Mouse (Mus musculus) MEL (cell line): ENCODE data around the gene P2ry13. TPM values are rescaled to one million over a fixed set of nuclear protein-coding genes. Genes with fewer than 3 reads are reported as not detected.

Source experiments
- DNase-seq: peaks from one replicate; pipeline ENCODE4 v3.0.0; 2011; ENCODE audit warnings: low read depth, low spot score
- H3K27ac ChIP-seq: 2 replicates; pipeline ENCODE4 v1.5.1; 2012; ENCODE audit warnings: low read depth, mild to moderate bottlenecking, control low read depth, low read length, moderate library complexity; ENCODE audit not compliant: control insufficient read depth
- H3K27me3 ChIP-seq, 2 experiments: fragments of 150-350 bp in 1 of 2; sonication (generic) in 1 of 2; 2 replicates each; pipeline ENCODE4 v1.6.1; 2012; ENCODE audit warnings: low read length in 2 of 2, mild to moderate bottlenecking in 2 of 2, improper control_type of control experiment in 1 of 2, moderate library complexity in 1 of 2; ENCODE audit not compliant: insufficient read depth in 2 of 2, control insufficient read depth in 1 of 2
- H3K36me3 ChIP-seq, 2 experiments: 2 replicates each; pipeline ENCODE4 v1.6.1; 2012 to 2014; ENCODE audit warnings: low read length in 2 of 2, improper control_type of control experiment in 1 of 2, inconsistent platforms in 1 of 2, mild to moderate bottlenecking in 1 of 2; ENCODE audit not compliant: insufficient read depth in 2 of 2, control insufficient read depth in 1 of 2
- H3K4me1 ChIP-seq, 2 experiments: fragments of 150-350 bp in 1 of 2; sonication (generic) in 1 of 2; 2 replicates each; pipeline ENCODE4 v1.6.1; 2012; ENCODE audit warnings: low read length in 2 of 2, improper control_type of control experiment in 1 of 2, mild to moderate bottlenecking in 1 of 2; ENCODE audit not compliant: insufficient read depth in 2 of 2, control insufficient read depth in 1 of 2
- H3K4me3 ChIP-seq, 2 experiments: fragments of 150-350 bp in 1 of 2; sonication (generic) in 1 of 2; 2 replicates each; pipeline ENCODE4 v1.5.1; 2012; ENCODE audit warnings: low read depth in 2 of 2, low read length in 2 of 2, mild to moderate bottlenecking in 2 of 2, moderate library complexity in 2 of 2, control low read depth in 1 of 2, improper control_type of control experiment in 1 of 2; ENCODE audit not compliant: control insufficient read depth in 1 of 2, insufficient read depth in 1 of 2
- H3K79me2 ChIP-seq: 2 replicates; pipeline ENCODE4 v1.6.1; 2012; ENCODE audit warnings: mild to moderate bottlenecking, low read length, moderate library complexity; ENCODE audit not compliant: control insufficient read depth, poor library complexity, insufficient read depth
- H3K9ac ChIP-seq: 2 replicates; pipeline ENCODE4 v1.6.1; 2012; ENCODE audit warnings: low read depth, mild to moderate bottlenecking, control low read depth, low read length, moderate library complexity; ENCODE audit not compliant: control insufficient read depth, poor library complexity, severe bottlenecking
- H3K9me3 ChIP-seq: fragments of 150-350 bp; sonication (generic); replicated peaks from 2 replicates; pipeline ENCODE4 v1.6.1; 2012; ENCODE audit warnings: mild to moderate bottlenecking, low read length, improper control_type of control experiment, moderate library complexity; ENCODE audit not compliant: insufficient read depth
- CHD1 ChIP-seq: IDR thresholded peaks from 2 replicates; pipeline ENCODE4 v1.6.1; 2012; ENCODE audit warnings: low read depth, mild to moderate bottlenecking, inconsistent platforms, low read length, improper control_type of control experiment
- CTCF ChIP-seq, 3 experiments: IDR thresholded peaks in 2 of 3; conservative IDR thresholded peaks in 1 of 3; 2 replicates each; pipeline ENCODE4 v1.5.1; 2011 to 2012; ENCODE audit warnings: low read length in 3 of 3, low read depth in 2 of 3, mild to moderate bottlenecking in 2 of 3, improper control_type of control experiment in 1 of 3, inconsistent platforms in 1 of 3, mixed read lengths in 1 of 3, moderate library complexity in 1 of 3; ENCODE audit not compliant: control insufficient read depth in 1 of 3, insufficient read depth in 1 of 3, poor library complexity in 1 of 3, severe bottlenecking in 1 of 3
- EP300 ChIP-seq, 2 experiments: IDR thresholded peaks; 2 replicates each; pipeline ENCODE4 v1.6.1; 2011; ENCODE audit warnings: improper control_type of control experiment in 2 of 2, low read length in 2 of 2, low read depth in 1 of 2, mild to moderate bottlenecking in 1 of 2
- ETS1 ChIP-seq: IDR thresholded peaks from 2 replicates; pipeline ENCODE4 v1.6.1; 2012; ENCODE audit warnings: low read depth, mild to moderate bottlenecking, inconsistent platforms, low read length, improper control_type of control experiment, moderate library complexity
- GATA1 ChIP-seq: IDR thresholded peaks from 2 replicates; pipeline ENCODE4 v1.6.1; 2011; ENCODE audit warnings: low read depth, low read length, improper control_type of control experiment
- HCFC1 ChIP-seq: IDR thresholded peaks from 2 replicates; pipeline ENCODE4 v1.6.1; 2012; ENCODE audit warnings: low read depth, mild to moderate bottlenecking, inconsistent platforms, low read length, improper control_type of control experiment, moderate library complexity
- MAFK ChIP-seq: IDR thresholded peaks from 2 replicates; pipeline ENCODE4 v1.6.1; 2011; ENCODE audit warnings: low read depth, mild to moderate bottlenecking, low read length, improper control_type of control experiment, borderline replicate concordance
- MAX ChIP-seq: IDR thresholded peaks from 2 replicates; pipeline ENCODE4 v1.6.1; 2011; ENCODE audit warnings: low read length, improper control_type of control experiment
- MYC ChIP-seq: IDR thresholded peaks from 2 replicates; pipeline ENCODE4 v1.6.1; 2011; ENCODE audit warnings: low read depth, mild to moderate bottlenecking, low read length, improper control_type of control experiment, moderate library complexity
- SIN3A ChIP-seq: IDR thresholded peaks from 2 replicates; pipeline ENCODE4 v1.6.1; 2012; ENCODE audit warnings: low read length, improper control_type of control experiment, inconsistent platforms
- SMC3 ChIP-seq: IDR thresholded peaks from 2 replicates; pipeline ENCODE4 v1.6.1; 2011; ENCODE audit warnings: low read depth, low read length, improper control_type of control experiment
- ZC3H11A ChIP-seq: IDR thresholded peaks from 2 replicates; pipeline ENCODE4 v1.6.1; 2012; ENCODE audit warnings: low read depth, mild to moderate bottlenecking, inconsistent platforms, low read length, improper control_type of control experiment
- polyA plus RNA-seq, 2 experiments: library from polyadenylated mRNA; stranded (reverse) in 1 of 2; unstranded in 1 of 2; fragments of >175 nt in 1 of 2; fragments of >200 nt in 1 of 2; gene quantifications; 2 replicates each; pipeline versions ENCODE4 v1.2.1 to v1.2.4; 2012; ENCODE audit warnings: low replicate concordance in 2 of 2, low read depth in 1 of 2; ENCODE audit not compliant: insufficient read length in 2 of 2, insufficient read depth in 1 of 2, missing spikeins in 1 of 2
- total RNA-seq: library from RNA; depleted of rRNA; stranded (reverse); fragments of 300-350 nt; gene quantifications from 2 replicates; pipeline ENCODE4 v1.2.3, GENCODE M21; 2012; rRNA removed

The P2ry13 gene
- total and polyA plus RNA-seq, 3 experiments: not detected

DNA sequence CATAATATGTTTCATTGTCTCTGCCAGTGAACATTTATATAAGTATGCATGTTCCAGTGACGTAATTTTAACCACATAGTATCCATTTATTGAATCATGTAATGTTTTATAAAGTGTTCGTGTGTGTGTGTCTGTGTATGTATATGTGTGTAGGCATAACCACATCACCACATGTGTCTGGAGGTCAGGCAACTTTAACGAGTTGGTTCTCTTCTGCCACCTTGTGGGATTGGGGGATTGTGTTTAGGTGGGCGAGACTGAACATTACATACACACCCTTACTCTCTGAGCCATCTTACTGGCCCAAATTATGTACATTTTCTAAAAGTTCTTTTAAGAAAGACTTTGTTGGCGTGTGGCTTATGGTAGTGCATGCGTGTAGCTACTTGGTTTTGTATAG is 42.2 kb downstream of the P2ry13 start:
- H3K27ac ChIP-seq: no peak overlapping the region
- no peaks in the 10 kb centered on the region for H3K9me3 ChIP-seq
- peak in 2 of 3 experiments; percentile 4 to 24; a peak in 2 of 6 replicates for TF ChIP-seq CTCF (IDR thresholded peaks at IDR 0.05 in 2 of 3, conservative IDR thresholded peaks at IDR 0.05 in 1 of 3; ENCODE audit: control insufficient read depth in 1 of 3, insufficient read depth in 1 of 3, low read depth in 2 of 3, low read length in 3 of 3, poor library complexity in 1 of 3, severe bottlenecking in 1 of 3)
- no peak for TF ChIP-seq MAFK
- peak; percentile 39 for TF ChIP-seq SMC3
- TF ChIP-seq, all 39 proteins: peak for 2
- DNase-seq: no peak
- Histone ChIP-seq H3K36me3 (no peaks in the 10 kb centered on the region), H3K9ac (no peak overlapping the region), H3K4me1 (no peaks in the 10 kb centered on the region), H3K27me3 (no peaks in the 10 kb centered on the region), H3K4me3 (no peak overlapping the region), H3K79me2 (no peaks in the 10 kb centered on the region)

- TF ChIP-seq SMC3: no peak
- no peak for TF ChIP-seq EP300 (IDR thresholded peaks at IDR 0.05; ENCODE audit: low read depth in 1 of 2, low read length in 2 of 2)
- TF ChIP-seq MYC: no peak
- no peak for TF ChIP-seq SIN3A
- no peak for TF ChIP-seq MAX
- no peak for TF ChIP-seq CHD1
- TF ChIP-seq HCFC1: no peak
- TF ChIP-seq ETS1: no peak
- TF ChIP-seq ZC3H11A: no peak
- TF ChIP-seq, all 39 proteins: peak for 0
- no peaks in the 10 kb centered on the region; a peak in 1 of 4 replicates for H3K27me3 ChIP-seq
- H3K79me2 ChIP-seq: no peaks in the 10 kb centered on the region
- no peak overlapping the region for H3K27ac ChIP-seq
- no peak for DNase-seq
- no peaks in the 10 kb centered on the region for H3K9me3 ChIP-seq
- H3K4me3 ChIP-seq: no peak overlapping the region
- no peak overlapping the region for H3K9ac ChIP-seq
- H3K4me1 ChIP-seq: no peaks in the 10 kb centered on the region
- H3K36me3 ChIP-seq: no peaks in the 10 kb centered on the region
Measured at GRCm38 (mm10) chr3:59167417-59168054, 43.1 kb downstream of the P2ry13 start.

- Histone ChIP-seq H3K36me3 (peaks cover 0 to 3% of the 10 kb centered on the region in 2 experiments; a peak in 2 of 4 replicates), H3K4me1 (peaks cover 0 to 2% of the 10 kb centered on the region in 2 experiments; a peak in 1 of 4 replicates), H3K4me3 (no peak overlapping the region), H3K27ac (no peak overlapping the region), H3K79me2 (no peaks in the 10 kb centered on the region), H3K9ac (no peak overlapping the region), H3K9me3 (no peaks in the 10 kb centered on the region), H3K27me3 (no peaks in the 10 kb centered on the region; a peak in 1 of 4 replicates)
- TF ChIP-seq MYC: no peak
- peak; percentile 53; the same call in 1 of the 2 replicates for TF ChIP-seq GATA1
- no peak for DNase-seq
Measured at GRCm38 (mm10) chr3:59160465-59160864, 50.2 kb downstream of the P2ry13 start.

Other genes starting within 250 kb of the P2ry13 start
- under 0.01 TPM in 1 of 2 replicates, not detected in the other for gene Med12l, start 205.1 kb downstream of the P2ry13 start, total RNA-seq
- under 1 TPM in 1 of 2 experiments, not detected in 1; 0.03 TPM for gene Med12l, start 205.1 kb downstream of the P2ry13 start, polyA plus RNA-seq
- gene Gpr171, start 109.1 kb downstream of the P2ry13 start, total RNA-seq: not detected in 2 replicates
- not detected for gene Gpr171, start 109.1 kb downstream of the P2ry13 start, polyA plus RNA-seq
- gene P2ry14, start 57.3 kb downstream of the P2ry13 start, total RNA-seq: 0.08 and 0.10 TPM in 2 replicates
- gene P2ry14, start 57.3 kb downstream of the P2ry13 start, polyA plus RNA-seq: under 1 TPM in 1 of 2 experiments, not detected in 1; 0.13 TPM
- gene Gpr87, start 15.8 kb downstream of the P2ry13 start, total RNA-seq: not detected in 2 replicates
- not detected for gene Gpr87, start 15.8 kb downstream of the P2ry13 start, polyA plus RNA-seq
- not detected in 2 replicates for gene P2ry12, start 52.0 kb upstream of the P2ry13 start, total RNA-seq
- not detected for gene P2ry12, start 52.0 kb upstream of the P2ry13 start, polyA plus RNA-seq
- not detected in 2 replicates for gene Igsf10, start 133.5 kb upstream of the P2ry13 start, total RNA-seq
- not detected for gene Igsf10, start 133.5 kb upstream of the P2ry13 start, polyA plus RNA-seq